Mouse (Mus musculus) cerebellum, postnatal 25 days (tissue): Measurements from ENCODE around the gene 2210408I21Rik.

Experiments used
- DNase-seq, 2 experiments: peaks; one replicate each; pipeline ENCODE4 v3.0.0; 2021; ENCODE audit warnings: mixed read lengths in 2 of 2

2210408I21Rik gene

DNA sequence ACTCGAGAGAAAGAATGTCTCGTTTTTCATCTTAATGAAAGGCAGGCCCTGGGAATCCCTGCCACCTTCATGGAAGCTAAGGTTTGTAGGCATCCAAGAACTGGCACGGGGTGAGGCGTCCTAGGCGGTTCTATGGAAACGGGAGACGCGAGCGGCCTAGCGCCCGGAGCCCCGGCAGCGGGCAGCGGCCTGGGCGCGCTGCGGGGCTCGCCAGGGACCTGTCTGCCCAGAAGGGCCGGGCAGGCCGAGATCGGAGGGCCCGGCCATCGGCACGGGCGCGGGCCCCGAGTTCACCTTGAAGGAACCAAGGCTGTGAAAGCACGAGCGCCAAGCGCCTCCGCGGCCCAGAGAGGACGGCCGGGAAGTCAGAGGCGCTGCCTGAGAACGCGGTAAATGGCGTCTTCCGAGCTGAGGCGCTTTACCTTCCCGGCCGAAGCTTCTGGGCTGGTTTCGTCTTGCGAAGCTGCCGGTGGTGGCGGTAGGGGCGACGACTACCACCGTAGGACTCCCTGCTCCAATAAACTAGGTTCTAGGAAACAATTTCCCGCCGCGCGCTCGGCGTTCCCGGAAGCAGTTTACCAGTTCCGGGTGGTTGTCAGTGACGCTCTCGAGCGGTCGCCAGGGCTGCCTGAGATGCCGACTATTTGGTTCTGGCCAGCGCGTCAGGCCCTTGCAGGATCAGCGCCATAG is at the start of gene 2210408I21Rik, which contains the start of gene Slf1:
Gene 2210408I21Rik (plus strand): TSS at position 610 of the 690 bp plus-strand sequence.
Gene Slf1 (minus strand): TSS at position 543 of the 690 bp plus-strand sequence.
- peak; percentile 89 to 91 for DNase-seq

DNA sequence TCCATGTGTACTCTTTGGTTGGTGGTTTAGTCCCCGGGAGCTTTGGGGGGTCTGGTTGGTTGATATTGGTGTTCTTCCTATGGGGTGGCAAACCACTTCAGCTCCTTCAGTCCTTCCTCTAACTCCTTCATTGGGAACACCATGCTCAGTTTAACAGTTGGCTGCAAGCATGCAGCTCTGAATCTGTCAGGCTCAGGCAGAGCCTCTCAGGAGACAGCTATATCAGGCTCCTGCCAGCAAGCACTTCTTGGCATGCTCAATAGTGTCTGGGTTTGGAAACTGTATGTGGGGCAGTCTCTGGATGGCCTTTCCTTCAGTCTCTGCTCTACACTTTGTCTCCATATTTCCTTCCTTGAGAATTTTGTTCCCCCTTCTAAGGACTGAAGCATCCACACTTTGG is 42.5 kb upstream of the 2210408I21Rik start:
- peak; percentile 39 to 50 for DNase-seq

DNA sequence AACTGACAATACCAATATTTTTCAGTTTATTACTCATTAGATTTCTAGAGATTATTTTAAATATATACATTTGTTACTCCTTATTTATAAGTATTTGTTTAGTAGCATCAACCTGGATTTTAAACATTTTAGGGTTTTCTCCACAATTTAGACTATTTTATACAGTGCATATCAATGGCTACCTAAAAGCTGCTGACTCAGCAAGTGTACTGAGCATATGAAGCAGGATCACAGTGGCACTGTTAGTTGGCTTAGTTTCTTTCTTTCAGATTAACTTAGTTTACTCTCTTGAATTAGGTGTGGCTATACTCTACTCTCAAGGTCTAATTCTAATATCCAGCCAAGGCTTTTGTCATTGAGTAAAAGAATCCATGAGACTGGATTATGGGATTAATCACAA is 27.6 kb upstream of the 2210408I21Rik start:
- DNase-seq = no peak

DNA sequence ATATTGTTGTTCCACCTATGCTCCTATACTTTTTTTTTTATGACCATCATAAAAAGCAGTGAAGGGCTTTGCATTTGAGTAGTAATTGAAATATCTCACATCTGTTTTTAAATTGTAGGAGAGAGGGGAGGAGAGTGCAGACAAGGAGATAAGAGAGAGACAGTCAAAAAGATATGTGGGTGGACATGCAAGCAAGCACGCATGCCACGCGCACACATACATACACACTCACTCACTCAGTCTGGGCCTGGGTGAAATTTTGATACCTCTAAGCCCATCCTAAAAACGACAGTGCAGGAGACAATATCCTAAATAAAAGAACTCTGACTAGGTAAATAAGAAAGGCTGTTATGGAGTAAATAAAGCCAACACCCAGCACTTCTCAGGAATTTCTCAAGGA is 16.6 kb upstream of the 2210408I21Rik start:
- DNase-seq = no peak

DNA sequence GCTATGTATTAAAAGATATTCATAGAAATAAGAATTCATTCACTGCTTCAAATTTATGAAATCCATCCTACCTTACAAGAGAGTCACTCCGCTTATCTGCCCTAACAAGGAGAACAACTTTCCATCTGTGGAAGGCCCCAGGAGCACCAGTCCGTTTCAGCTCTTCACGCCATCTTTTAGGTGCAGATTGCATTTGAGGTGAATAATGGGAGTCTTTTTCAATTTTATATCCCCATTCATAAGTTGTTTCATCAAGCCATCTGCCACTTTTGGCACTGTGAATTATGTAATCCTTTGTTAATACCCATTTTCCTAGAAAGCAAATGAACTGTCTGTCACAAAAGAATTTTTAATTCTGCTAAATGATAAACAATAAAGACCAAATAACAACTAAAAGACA is 10.2 kb upstream of the 2210408I21Rik start:
- peak in 1 of 2 experiments; percentile 11 for DNase-seq

DNA sequence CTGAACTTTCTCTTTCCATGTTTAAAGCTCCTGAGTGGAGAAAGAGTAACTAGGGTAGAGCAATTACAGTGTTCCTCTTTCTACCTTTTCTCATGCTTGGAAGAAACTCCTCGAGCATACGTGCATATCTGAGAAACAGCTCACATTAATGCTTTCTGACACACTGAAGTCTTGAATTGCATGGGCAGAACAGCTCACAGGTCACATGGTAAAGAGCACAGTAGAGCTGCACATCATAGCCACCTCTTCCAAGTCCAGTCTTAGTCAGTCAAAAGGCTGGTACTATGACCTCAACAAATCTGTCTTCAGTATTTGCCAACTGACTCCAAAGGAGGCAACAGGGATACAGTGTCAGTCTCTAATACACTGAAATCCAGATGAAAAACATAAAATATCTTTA is 7.1 kb upstream of the 2210408I21Rik start:
- DNase-seq = no peak

DNA sequence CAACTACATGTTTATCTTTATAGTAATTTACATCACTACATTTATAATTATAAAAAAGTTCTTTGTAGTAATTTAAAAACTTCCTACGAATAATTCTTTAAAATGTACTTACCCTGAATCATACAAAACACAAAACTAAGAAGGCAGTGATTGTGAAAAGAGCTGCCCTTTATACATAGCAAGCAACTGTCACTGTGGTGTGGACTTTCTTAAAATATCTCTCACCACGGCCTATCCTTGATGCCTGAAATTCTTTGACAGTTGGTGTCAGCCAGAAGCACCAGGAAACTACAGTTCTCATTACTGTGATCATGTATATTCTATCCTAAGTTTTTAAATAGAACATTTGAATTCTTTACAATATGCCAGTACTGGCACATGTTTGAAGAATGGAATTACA is 4.2 kb upstream of the 2210408I21Rik start:
- no peak for DNase-seq

DNA sequence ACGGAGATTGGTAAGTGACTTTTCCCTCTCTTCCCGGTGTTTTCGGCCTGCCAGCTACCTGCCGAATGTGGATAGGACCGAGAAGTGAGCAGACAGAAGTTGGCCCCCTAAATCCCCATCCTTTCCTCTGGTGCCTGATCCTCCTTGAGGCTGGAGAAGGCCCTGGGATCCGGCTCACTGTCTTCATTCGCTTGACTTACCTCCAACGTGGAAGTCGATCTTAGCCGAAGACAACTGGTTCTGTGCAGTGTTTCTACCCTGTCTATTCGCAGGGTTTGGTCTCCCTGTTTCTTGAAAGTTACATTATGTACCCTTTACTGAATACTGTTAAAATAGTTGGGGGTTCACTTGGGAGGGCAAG is 261 bp downstream of the 2210408I21Rik start:
- DNase-seq = no peak

DNA sequence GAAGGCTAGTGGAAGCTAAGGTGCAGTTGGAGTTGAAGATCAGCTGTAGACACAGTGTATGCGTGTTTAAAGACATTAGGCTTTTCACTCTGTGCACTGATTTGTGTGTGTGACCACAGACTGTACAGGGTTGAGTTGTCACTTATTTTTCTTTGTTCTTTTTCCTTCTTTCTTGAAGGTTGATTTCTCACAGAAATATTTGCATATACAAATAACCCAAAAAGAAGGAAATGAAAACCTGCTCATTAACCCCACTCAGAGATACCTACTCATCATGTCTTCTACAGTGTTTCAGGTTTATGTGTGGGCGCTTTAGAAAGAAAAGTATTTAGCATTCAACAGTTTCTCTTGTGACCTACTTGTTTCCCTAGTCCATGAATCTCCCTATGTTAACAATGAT is 5.5 kb downstream of the 2210408I21Rik start:
- DNase-seq = no peak

DNA sequence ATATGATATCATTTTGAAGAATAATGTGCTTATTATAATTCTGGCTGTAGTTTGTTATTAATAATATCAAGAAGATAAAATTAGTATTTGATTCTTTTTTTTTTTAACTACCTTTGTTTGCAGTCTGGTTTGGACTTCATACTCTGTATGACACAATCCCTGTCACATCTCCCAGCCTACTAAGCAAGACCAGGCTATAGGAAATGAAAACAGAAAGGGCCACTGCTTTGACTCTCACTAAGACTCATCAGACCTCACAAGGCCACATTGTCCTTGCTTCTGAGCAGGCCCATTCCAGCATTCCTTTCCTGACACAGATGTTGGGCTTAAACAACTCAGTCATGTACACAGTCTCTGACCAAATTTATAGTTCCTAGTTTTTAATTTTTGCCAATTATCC is 42.6 kb downstream of the 2210408I21Rik start:
- no peak for DNase-seq

DNA sequence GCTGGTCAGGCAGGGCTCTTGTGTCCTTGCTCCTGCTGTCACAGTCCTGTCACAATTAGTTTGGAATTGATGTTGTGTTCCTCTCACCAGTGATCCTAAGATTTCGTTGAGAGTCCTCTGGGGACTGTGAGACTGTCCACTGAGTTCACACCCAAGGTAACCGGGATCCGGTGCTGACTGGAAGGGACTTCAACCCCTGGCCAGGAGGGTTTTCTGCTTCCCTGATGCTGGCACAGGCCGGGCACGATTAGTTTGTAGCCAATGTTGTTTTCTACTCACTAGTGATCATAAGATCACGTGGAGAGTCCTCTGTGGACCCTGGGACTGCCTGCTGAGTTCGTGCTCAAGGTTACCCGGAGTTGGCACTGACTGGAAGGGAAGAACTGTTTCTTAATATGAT is 55.3 kb downstream of the 2210408I21Rik start:
- DNase-seq = no peak

DNA sequence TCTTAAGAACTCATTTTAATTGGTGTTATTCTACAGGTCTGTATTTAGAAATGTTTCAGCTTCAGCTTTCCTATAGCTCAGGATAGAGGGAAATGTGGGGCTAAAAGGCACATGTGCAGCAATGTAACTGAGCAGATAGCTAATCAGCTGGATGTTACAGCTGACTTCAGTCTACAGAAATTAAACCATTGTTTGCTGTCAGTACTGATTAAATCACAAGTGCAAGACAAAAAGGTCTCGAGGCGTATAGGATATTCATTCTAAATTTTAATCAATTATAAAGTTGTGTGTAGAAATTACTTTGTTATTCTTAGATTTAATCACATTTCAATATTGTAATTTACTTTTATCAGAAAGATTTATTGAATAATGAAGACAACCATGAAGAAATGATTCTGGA is 56.9 kb downstream of the 2210408I21Rik start:
- no peak for DNase-seq

DNA sequence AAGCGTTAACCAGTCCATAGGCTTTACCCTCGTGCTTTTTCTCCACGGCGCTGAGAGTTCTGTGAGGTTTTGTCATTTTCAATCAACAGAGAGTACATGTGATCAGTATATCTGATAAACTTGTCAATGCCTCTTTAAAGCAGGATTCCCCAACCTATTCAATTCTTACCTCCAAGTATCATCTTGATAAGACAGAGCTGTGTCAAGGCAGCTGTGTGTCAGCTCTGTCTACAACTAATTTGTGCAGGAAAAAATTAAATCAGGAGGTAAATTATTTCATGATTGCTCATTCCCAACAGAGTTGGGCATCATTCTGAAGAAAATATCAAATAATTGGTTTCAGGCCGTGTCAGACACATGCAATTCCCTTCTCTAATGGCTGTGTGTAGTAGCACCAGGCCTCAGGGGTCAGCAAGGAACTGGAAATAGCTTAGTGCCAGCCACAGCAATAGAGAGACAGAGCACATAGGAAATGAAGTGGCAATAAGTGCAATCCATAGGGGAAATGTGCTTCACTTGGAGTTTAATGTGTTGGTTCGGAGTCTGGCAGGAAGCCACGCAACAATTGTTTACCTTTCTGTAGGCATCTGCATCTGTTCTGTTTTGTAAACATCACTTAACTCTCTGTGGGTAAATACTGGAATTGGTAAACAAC is 73.6 kb downstream of the 2210408I21Rik start:
- DNase-seq = no peak

DNA sequence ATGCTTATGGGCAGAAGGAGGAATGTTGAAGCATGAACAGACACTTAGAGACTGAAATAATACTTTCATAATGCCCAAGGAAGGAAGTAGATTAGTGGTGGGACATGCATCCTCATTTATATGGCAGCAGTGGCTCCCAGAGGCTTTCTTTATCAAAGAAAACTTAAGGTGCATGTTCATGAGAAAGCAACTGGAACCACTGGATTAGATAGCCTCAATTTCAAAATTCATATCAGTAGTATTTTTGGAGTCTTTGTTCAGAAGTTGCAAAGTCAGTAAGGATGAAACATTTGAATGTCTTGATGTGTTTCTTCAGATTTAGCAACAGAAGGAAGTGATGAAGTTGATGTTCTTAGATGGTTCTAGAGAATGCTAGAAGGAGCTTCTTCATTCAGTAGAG is 77.9 kb downstream of the 2210408I21Rik start:
- DNase-seq = no peak

DNA sequence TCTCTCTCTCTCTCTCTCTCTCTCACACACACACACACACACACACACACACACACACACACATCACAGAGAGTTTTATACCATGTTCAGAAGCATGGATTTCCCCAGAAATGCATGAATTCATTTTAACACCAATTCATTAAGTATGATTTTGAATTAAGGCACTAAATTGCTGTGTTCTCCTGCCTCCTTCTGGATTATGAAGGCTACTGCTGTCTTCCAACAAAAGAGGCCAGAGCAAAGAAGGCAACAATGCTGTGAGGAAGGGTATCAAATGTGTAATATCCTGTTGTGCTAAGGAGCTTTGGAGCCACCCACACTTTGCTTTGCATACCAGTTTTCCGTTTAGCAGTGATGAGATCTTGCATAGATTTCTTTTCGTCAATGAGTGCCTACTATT is 80.1 kb downstream of the 2210408I21Rik start:
- DNase-seq = no peak

DNA sequence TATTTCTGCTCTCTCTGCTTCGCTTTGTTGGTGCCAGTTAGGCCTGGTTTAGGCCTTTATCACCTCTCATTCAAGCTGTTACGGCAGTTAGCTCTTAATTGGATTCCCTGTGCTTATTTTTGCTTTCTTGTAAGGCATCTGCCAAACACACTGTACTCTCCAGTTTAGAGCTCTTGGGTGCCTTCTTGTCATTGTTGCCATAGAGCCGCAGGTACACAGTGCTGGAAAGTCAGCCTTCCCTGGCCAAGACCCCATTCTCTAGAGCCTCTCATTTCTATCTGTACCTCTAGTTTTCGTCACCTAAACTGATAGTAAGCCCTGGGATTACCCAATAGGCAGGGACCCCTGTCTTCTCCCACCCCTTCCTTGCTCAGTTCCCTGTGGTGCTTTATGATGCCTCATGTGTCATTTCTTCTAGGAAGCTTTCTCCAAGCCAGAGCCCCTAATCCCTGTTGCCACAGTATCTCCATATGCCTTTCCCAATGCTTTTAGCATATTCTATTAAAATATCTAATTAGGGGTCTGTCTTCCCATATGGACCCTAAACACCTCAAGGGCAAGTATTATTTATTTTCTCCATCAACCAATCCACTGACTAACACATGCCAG is 82.4 kb downstream of the 2210408I21Rik start:
- no peak for DNase-seq

DNA sequence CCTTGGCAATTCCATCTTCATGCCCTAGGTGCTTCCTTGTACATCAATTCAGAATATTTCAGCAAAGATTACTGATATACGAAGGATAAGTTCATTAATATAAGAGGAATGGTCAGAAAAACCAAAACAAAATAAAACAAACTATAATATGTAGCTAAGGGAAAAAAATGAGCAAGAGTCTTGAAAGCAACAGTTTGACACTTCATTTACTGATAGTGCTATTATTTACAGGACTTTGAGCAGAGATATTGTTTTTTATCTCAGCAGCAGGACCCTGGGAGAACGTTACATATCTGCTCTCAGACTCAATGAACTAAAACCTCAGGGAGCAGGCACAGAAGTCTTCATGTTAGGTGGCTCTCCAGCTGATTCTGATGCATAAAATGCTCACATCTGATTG is 85.7 kb downstream of the 2210408I21Rik start:
- no peak for DNase-seq

DNA sequence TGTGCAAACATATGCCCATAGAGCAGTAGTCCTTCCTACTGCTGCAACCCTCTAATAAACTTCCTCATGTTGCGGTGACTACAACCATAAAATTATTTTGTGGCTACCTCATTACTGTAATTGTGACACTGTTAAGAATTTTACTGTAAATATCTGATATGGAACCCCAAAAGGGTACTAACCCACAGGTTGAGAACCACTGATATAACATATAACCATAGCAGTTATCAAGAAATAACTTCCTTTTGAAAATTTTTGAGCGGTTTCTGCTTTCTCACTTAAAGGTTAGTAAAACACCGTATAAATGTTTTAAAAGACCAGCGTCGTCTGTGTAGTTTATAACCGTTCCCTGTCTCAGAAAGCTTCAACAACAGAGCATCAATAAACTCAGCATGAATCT is 121.2 kb downstream of the 2210408I21Rik start:
- no peak for DNase-seq

DNA sequence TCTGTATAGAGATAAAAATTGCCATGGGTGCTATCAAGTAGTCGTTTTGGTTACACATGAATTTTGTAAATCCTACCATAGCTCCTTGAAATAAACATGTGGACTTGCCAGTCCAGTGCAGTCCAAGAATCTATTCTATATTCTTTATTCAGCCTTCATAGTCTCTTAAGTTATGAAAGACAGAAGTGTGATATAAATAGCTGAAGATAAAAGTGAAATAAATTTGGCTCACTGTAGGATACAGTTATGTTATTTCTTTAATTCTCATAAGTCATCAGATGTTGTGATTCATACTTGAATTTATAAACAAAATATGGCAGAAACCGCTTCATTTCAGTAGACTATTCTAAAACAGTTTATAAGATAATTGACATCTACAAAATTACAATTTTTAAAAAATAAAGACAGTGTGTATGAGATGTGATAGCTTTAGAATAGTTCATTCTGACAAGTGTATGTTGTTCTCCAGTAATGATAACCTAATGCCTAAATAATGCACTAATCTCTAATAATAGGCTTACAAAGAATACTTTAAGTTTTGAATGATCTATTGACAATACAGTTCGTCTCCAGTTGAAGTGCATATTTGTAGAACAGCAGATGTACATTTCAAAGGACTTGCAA is 127.5 kb downstream of the 2210408I21Rik start:
- no peak for DNase-seq

DNA sequence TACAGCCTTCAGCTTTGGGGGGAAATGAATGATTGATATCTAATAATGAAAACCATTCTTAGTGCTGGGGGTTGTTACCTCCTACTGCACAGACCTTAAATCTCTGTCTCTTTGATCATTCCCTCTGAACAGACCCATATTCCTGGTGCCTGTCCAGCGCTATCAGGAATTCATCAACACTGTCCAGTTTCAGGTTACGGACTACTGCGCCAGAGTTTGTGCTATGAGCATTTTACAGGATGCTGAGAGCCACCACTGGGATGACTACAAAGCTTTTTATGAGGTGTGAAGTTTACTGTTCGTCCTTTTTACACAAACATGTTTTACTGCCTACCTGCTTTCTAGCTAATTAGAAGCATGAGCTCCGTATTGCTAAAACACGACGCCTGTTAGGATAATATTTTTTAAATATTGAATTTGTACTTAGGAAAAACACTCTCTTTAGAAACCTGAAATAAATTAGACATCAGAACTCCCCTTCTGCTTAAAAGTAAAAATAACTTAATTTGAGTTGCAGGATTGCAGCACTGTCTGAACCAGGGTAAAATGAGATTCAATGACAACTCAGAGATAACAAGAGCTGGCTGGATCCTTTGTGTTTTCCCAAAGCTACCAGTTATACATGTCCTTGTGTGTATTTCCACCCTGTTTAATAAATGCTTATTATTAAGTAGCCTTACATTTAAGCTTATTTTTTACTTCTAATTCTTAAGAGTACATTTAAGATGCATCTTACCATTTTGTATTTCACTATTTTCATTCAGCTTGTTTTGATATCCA is 128.2 kb downstream of the 2210408I21Rik start:
- DNase-seq = no peak

DNA sequence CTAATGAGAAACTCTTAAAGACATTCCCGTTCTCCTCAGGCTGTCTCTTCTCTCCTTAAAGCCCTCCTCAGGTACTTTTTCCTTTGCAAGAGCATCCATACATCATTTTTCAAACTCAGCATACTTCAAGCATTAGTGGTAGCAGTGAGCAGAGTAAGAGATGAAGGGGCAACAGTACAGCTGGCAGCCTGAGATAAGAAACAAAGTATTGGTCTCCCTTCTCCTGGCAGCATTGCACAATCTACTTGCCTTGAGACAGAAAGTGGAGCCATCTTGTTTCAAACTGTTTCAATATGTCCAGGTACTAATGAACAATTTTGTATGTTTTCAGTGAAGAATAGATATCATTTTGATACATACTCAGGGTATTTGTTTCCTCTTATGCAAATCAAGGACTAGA is 129.1 kb downstream of the 2210408I21Rik start:
- DNase-seq = no peak

DNA sequence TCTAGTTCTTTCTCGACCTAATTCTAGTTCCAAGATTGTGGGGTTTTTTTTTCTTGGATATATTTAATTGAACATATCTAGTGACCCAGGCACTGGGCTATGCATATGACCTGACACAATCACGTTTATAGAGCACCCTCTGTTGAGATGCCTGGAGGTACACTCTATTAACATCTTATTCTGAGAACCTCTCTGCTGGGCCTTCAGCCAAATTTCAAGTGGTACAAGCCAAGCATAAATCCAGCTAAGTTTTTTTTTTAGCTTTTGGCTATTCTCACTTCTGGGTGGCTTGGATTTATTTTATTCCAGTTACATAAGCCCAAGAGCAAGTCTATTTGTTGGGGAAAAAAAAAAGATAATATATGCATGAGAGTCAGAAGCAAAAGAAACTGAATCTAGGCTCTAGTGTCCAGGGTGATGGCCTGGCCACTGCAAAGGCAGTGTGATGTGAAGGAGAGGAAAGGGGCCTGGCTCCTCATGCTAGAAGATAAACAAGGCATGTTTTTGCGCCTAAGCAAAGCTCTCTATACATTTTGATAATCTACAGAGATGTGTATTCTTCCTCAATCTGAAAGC is 139.9 kb downstream of the 2210408I21Rik start:
- DNase-seq = peak in 1 of 2 experiments; percentile 9
